Mouse (Mus musculus) olfactory bulb, adult 2 months (tissue): ENCODE data around the gene Camk2g. TPM values are rescaled to one million over a fixed set of nuclear protein-coding genes. Genes with fewer than 3 reads are reported as not detected.
A peak's percentile ranks its signal among the peaks of the same experiment; 100 is the strongest.
"Not testable (repeated sequence)": the region's sequence is repeated elsewhere in the genome, so short reads cannot be mapped to it uniquely, and the experiment has no call there.

Source experiments
- H3K27ac ChIP-seq: fragments of 200-500 bp; 2 replicates; pipeline ENCODE4 v1.5.1; 2012; ENCODE audit warnings: low read depth, low read length; ENCODE audit not compliant: insufficient read depth
- H3K4me1 ChIP-seq: fragments of 200-500 bp; 2 replicates; pipeline ENCODE4 v1.6.1; 2012; ENCODE audit warnings: low read length; ENCODE audit not compliant: control insufficient read depth, insufficient read depth
- H3K4me3 ChIP-seq: fragments of 200-500 bp; 2 replicates; pipeline ENCODE4 v1.5.1; 2012; ENCODE audit warnings: mild to moderate bottlenecking, low read depth, low read length, moderate library complexity; ENCODE audit not compliant: insufficient read depth
- CTCF ChIP-seq: fragments of 200-500 bp; IDR thresholded peaks from 2 replicates; pipeline ENCODE4 v1.5.1; 2012; ENCODE audit warnings: low read depth, mild to moderate bottlenecking, low read length, moderate library complexity; ENCODE audit not compliant: insufficient read depth
- POLR2A ChIP-seq: fragments of 200-500 bp; IDR thresholded peaks from 2 replicates; pipeline ENCODE4 v1.6.1; 2012; ENCODE audit warnings: mild to moderate bottlenecking, low read depth, low read length, moderate library complexity; ENCODE audit not compliant: insufficient read depth
- WGBS: fragments of 180-500 bp; shearing (Covaris S2); methylation state at CpG from one replicate; pipeline ENCODE4 v1.1.7; 2018; 5-methylcytosine and 5-hydroxymethylcytosine counted together
- polyA plus RNA-seq: library from polyadenylated mRNA; stranded (reverse); fragments of >200 nt; gene quantifications from 2 replicates; pipeline ENCODE4 v1.2.4, GENCODE M21; 2012; ENCODE audit warnings: low replicate concordance; ENCODE audit not compliant: missing spikeins, insufficient read depth, insufficient read length

The Camk2g gene
- polyA plus RNA-seq, 1 experiment, result 125 TPM

DNA sequence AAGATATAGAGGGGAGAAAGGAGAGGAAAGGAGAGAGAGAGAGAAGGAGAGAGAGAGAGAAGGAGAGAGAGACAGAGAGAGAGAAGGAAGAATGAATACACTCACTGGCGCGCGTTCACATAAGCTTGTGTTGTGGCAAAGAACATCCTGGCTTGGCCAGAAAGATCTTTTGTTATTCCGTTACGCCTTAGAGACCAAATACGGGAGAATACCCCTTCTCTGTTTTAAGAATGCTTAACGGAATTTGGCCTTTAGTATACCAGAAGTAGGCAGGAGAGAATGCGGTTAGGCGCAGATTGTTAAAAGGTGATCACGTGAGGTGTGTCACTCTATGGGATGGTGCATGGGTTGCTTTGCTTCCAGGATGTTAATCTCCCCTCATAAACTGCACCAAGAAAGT lies 85.6 kb downstream of the Camk2g start:
- WGBS, result 1% methylated on average over 10 of the region's 10 CpGs

DNA sequence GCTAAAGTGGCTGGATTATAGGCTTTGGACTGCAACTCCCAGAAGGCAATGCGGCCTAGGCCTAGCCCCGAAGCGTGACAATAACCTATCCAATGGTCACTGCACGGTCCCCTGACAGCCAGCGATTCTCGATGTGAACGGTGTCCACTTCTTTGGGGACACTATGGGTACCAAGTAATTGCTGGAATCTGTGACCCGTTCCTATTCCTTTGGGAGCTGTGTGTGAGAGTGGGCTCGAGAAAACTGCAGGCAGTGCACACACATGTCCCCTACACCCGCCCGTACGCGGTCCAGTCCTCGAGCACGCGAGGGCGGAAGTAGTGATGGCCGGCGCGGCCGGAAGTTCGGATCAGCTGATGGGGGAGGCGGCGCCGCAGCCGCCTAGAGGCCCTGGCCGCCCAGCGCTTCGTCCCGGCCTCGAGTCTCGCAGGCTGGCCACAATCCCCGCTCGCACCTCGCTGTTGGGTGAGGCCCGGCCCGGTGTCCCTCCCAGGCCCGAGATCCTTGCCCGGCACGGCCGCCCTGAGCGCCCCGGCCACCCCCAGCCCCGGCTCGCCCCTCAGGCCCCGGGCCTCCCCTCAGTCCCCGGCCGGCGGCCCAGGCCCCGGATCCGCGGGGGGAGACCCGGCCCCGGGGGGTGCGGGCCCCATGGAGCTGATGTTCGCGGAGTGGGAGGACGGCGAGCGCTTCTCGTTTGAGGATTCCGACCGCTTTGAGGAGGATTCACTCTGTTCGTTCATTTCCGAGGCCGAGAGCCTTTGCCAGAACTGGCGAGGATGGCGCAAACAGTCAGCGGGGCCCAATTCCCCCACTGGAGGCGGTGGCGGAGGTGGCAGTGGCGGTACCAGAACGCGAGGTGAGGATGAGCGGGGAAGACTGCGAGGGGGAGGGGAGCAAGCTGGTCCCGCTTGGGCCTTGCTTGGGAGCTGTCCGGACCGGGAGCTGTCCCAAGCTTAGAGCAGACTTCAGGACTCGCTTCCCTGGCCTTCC lies 86.4 kb downstream of the Camk2g start, which contains the start of gene Zswim8:
Gene Zswim8, plus strand, starts transcription at position 352 of the 990 bp plus-strand sequence.
- TF ChIP-seq CTCF (no peak), POLR2A (peak; percentile 55)
- peak within 1 kb of the TSS; percentile 95 for H3K27ac ChIP-seq
- H3K4me1 ChIP-seq, result peaks cover 5% of the 10 kb centered on the region
- WGBS, result under 1% methylated on average over 80 of the region's 80 CpGs
- peak within 1 kb of the TSS; percentile 90 for H3K4me3 ChIP-seq

More for the DNA sequence above, 85.6 kb downstream of the Camk2g start:
- Histone ChIP-seq H3K27ac (no peak overlapping the region), H3K4me1 (peaks cover 5% of the 10 kb centered on the region), H3K4me3 (peak overlapping the region; percentile 90)
- TF ChIP-seq CTCF (no peak), POLR2A (no peak)

DNA sequence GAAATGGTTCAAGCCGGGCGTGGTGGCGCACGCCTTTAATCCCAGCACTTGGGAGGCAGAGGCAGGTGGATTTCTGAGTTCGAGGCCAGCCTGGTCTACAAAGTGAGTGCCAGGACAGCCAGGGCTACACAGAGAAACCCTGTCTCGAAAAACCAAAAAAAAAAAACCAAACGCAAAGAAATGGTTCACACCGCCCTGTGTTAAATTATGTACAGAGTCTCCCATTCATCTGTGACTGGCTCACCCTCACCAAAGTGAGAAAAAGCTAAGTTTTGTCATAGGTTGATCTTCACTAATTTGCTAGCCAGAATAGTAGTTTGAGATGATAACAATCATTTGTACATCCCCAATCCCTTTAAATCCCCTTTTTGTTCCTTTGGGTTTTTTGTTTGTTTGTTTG lies 90.4 kb downstream of the Camk2g start:
- not testable (repeated sequence) for H3K27ac ChIP-seq, H3K4me1 ChIP-seq
- 10% methylated on average over 8 of the region's 8 CpGs for WGBS
- H3K4me3 ChIP-seq, result peak overlapping the region; percentile 94

DNA sequence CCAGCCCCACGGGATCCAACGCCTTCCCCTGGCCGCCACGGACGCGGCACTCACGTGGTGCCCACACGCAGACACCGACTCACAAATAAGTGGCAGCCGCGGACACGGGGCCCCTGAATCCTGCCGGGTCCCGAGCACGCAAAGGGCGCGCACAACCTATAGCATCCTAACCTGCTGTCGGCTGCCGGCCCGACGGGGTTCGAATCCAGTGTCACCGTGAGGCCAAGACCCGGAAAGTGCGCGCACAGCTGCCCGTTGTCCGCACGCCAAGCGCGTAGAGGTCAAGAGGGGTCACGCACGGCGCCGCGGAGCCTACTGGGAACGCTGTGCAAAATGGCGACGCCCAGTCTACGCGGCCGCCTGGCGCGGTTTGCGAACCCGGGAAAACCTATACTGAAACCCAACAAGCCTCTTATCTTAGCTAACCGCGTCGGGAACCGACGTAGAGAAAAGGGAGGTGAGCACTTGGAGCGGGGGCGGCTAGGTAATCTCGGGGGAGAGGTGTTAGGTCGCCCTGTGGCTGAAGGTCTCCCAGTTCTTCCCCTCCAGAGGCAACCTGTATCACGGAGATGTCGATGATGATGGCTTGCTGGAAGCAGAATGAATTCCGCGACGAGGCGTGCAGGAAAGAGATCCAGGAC lies 91.0 kb downstream of the Camk2g start, which contains the start of gene Chchd1:
Gene Chchd1, plus strand, starts transcription at position 266 of the 641 bp plus-strand sequence.
- under 1% methylated on average over 61 of the region's 61 CpGs for WGBS
- Histone ChIP-seq H3K4me3 (peak within 1 kb of the TSS; percentile 94), H3K4me1 (peaks cover 2% of the 10 kb centered on the region; the same call in 1 of the 2 replicates), H3K27ac (peak within 1 kb of the TSS; percentile 73)
- TF ChIP-seq CTCF (no peak), POLR2A (peak; percentile 66)

DNA sequence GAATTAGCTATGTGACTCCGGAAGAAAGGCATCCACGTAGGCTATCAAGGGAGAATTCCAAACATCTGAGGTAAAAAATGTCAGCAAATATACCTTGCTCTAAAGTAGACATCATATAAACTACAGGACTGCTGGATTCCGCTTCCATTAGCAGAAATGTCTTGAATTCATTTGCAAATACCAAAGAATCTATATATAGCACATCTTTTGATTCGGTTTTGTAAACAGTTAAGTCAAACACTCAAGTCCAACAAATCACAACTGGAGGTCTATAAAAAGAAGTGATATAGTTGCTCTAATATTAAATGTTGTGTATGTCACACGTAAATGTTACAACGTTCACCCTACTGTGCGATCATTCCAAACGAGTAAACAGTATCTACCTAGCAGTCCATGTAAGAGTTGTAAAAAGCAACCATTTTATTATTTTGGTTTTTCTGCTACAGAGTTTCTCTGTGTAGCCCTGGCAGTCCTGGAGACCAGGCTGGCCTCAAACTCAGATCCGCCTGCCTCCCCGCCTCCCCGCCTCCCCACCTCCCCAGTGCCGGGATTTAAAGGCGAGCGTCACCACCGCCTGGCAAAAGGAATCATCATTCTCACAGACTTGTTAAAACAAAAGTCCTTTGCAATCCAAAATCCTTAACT lies 91.7 kb downstream of the Camk2g start:
- TF ChIP-seq CTCF, result no peak
- TF ChIP-seq POLR2A, result no peak
- Histone ChIP-seq H3K4me1 (peaks cover 4% of the 10 kb centered on the region; the same call in 1 of the 2 replicates), H3K4me3 (peak overlapping the region; percentile 94), H3K27ac (peak overlapping the region; percentile 65)
- WGBS, result 9% methylated on average over 15 of the region's 15 CpGs

DNA sequence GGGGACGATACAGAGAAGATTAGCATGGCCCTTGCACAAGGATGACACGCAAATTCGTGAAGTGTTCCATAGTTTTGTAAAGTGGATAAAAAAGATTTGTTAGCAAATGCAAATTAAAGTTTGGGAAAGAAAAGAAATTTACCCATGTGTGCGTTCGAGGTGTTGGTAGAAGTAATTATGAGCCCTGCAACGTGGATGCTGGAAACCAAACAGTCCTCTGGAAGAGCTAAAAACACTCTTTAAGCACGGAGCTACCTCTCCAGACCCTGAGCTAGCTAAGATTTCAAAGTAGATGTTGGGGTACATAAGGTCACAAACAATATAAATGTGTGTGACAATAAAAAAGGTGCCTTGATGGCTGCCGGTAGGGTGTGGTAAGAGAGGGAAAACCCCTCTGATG lies 92.3 kb downstream of the Camk2g start:
- TF ChIP-seq POLR2A (no peak), CTCF (no peak)
- peaks cover 4% of the 10 kb centered on the region; the same call in 1 of the 2 replicates for H3K4me1 ChIP-seq
- WGBS, result 57% methylated on average over 8 of the region's 8 CpGs
- H3K27ac ChIP-seq, result no peak overlapping the region
- no peak overlapping the region for H3K4me3 ChIP-seq

DNA sequence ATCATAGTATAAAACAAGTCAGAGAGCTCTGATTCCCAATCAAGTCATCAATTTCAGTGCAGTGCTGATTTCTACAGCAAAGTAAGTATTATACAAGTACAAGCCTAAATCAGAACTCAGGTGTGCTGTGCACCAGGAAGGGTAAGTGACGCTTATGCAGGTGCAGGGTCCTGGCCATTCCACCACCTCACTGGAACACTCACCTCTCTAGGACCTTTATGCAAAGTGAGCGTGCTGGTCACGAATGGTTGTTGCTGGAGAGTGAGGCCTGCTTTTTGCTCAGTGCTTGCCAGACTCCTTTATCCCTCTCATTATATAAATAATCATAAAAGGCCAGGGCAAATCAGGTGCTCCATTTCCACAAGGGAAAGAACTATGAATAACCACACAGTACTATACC lies 93.5 kb downstream of the Camk2g start:
- peaks cover 8% of the 10 kb centered on the region for H3K4me1 ChIP-seq
- no peak overlapping the region for H3K27ac ChIP-seq
- TF ChIP-seq POLR2A (no peak), CTCF (no peak)
- WGBS, result 68% methylated on average over 3 of the region's 3 CpGs
- H3K4me3 ChIP-seq, result no peak overlapping the region

DNA sequence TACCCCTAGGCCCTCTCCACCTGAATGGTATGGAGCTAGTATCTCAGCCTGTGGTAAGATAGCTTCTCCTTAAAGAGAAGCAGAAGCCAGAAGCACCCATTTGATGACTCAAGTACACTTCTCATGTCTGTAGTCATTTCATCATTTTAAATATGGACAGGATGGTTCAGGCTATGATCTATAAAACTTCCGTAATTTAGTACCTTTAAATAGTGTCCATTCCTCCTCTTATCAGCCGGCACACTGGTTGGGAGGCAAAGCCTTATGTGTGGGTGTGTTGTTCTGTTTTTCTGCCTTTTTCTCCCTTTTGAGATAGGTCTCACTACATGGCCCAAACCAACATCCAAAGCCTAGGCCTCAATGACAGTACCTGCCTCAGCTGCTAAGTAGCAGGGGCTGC lies 95.4 kb downstream of the Camk2g start:
- Histone ChIP-seq H3K4me3 (no peak overlapping the region), H3K27ac (no peak overlapping the region), H3K4me1 (peaks cover 12% of the 10 kb centered on the region)
- WGBS, result 45% methylated on average over 2 of the region's 2 CpGs
- TF ChIP-seq CTCF (no peak), POLR2A (no peak)
